Mouse (Mus musculus) left cerebral cortex, adult 8-10 months (tissue): Measurements from ENCODE around the gene Cfap99. TPM values are rescaled to one million over a fixed set of nuclear protein-coding genes. Genes with fewer than 3 reads are reported as not detected.

Experiments
- DNase-seq, 2 experiments: peaks; one replicate each; pipeline ENCODE4 v3.0.0; 2022; ENCODE audit warnings: low spot score in 2 of 2
- total RNA-seq, 4 experiments: library from RNA; stranded (reverse); gene quantifications; 2 replicates each; pipeline ENCODE4 v1.2.4; 2022

Gene Cfap99
- total RNA-seq, 4 experiments from 2014 or later = 1.1 to 1.9 (median 1.6) TPM

DNA sequence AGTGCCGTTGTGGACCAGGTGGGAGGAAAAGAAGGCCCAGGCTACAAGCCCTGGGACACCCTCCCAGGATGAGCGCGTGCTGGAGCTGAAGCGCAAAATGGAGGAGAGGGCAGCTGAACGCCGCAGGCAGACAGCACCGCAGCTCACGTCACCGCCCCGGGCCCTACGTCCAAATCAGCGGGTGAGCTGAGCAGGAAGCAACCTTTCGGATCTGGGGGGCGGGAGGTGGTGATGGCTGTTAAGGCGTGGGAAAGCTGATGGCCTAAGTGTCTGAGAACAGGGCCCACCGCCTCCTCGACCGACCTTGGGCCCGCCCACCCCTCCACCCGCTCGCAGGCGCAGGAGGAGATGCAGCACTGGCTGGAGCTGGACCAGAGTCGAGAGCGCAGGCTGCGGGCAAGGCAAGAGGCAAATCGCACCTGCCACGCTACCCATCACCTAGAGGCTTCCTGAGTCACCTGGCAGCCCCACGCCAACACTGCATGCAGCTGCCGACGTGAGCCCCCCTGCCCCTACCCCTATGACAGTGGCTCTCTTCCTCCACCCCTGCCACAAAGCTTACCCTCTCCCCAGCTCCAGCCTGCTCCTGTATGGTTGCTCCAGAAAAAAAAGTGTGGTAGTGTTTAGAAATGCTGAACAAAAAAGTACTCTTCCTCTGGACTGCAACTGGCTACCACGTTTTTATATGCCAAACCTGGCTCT is 38.6 kb downstream of the Cfap99 start:
- peak in 1 of 2 experiments; percentile 14 for DNase-seq

DNA sequence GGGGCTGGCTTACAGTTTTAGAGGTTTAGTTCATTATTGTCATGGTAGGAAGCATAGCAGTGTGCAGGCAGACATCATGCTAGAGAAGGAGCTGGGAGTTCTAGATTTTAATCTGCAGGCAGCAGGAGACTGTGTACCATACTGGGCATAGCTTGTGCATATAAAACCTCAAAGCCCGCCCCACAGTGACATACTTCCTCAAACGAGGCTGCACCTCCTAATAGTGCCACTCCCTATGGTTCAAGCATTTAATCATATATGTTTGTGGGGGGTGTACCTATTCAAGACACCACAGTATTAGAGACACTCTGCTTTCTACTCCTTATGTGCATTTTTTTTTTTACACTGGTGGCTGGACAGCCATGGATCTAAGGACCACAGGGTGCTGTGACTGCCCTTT is 41.7 kb downstream of the Cfap99 start:
- no peak for DNase-seq

DNA sequence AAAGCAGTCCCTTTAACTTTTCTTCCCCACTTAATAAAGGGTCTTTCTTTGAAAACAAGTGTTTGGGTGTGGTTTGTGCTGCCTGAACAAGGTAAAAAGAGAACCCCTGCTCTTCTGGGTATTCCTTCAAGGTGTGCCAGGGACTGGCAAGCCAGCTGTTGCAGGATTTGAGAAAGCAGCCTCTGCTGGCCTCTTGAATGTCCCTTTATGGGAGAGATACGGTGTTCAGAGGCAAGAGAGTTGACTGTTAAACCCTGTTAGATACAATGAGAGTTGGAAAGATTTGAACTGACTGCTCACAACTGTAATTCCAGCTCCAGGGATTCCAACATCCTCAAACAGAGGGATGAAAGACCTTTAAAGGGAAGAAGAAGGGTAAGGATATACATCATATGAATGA is 45.7 kb downstream of the Cfap99 start:
- DNase-seq = no peak

DNA sequence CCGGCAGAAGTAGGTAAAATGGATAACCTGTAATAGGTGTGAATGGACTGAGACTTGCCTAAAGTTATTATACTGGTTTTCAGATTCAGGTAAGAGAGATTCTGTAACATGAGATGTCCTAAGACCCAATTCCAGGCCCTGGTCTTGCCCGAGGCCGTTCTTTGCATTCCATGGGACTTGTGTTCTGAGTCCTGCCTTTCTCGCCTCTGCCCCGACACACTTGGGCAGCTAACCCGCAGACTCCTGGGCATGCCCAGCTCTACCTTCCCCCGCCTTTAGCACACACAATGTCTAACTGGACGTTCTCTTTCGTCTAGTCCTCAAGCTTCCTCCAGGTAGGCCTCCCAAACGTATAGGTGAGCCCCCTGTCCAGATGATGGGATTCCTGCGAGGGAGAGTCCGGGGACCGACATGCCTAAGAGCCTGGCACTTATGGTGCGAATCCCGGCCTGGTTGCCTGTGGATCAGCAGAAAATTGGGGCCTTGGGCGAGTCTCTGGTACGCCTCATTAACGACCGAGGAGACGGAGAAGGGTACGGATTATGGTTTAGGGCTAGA is 47.2 kb downstream of the Cfap99 start:
- no peak for DNase-seq

DNA sequence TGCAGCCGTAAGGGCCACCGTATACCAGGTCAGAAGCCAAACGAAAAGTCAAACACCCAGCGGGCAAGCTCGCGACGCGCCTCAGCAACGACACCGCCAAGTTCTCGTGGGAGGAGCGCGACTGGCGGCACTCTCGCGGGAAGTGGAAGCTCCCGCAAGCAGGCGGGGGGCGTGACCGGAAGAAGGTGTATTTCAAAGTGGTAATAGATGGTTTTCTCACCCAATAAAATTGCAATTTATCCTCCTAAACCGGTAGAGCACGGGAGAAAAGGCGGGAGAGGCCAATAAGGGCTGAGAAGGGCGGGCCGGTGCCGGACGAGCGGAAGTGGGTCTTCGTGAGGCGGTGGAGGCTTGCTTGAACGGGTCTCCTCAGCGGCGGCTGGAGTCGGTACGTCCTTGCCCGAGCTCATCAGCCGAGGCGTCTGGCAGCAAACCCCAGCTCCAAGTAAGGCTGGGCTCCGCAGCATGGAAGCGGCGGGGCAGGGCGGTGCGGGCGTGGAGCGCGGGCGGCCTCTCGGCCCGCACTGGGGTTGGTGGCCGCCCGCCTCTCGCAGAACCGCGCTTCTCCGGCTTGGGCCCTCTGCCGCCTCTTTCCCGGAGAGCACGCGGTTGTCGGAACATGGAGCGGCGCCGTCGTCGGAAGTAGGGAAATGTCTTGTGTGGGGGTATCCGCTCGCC is 47.8 kb downstream of the Cfap99 start, which contains the start of gene Rnf4:
TSS of gene Rnf4 (plus strand) at position 193 of the 678 bp plus-strand sequence.
- peak; percentile 90 to 97 for DNase-seq

DNA sequence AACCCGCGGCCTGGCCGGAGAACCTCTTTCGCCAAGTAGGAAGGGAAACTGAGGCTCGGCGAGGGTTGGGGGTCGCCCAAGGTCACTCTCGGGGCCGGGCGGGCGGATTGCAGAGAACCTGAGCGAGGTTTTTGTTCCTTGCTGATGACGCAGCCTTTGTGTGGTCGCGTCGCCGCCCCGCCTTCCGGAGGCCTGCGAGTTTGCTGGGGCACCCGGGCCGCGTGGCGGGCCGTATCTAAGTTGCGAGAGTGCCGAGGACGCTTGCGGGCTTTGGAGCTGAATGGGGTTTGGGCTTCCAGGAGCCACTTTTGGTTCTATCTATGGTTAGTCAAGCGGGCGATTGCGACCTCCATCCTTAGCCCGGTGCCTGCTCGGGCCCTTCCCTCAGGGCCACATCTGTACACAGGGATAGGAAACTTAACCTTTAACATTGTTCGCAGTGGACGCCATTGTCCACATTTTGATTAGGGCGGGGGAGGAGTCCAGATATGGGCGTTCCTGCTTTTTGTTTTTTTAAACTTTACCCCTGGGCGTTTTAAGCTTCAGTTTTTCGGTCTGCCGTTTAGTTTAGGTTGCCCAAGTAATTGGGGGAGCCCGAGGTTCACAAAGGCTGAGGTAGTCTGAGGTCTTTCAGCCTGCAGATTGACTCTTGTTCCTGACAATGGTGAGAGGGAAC is 48.5 kb downstream of the Cfap99 start:
- no peak for DNase-seq

DNA sequence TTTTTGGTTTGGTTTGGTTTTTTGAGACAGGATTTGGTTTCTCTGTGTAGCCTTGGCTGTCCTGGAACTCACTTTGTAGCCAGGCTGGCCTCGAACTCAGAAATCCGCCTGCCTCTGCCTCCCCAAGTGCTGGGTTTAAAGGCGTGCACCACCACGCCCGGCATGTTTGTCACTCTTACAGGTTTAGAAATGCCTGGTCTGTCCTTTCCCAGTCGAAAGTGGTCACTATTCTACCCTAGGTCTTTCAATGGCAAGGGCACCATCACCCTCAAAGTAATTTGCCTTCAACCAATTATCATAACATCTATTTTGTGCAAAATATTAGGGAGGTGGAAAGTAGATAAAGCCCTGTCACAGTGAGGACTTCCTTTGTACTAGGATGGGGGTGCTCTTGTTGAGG is 51.8 kb downstream of the Cfap99 start:
- DNase-seq = no peak

DNA sequence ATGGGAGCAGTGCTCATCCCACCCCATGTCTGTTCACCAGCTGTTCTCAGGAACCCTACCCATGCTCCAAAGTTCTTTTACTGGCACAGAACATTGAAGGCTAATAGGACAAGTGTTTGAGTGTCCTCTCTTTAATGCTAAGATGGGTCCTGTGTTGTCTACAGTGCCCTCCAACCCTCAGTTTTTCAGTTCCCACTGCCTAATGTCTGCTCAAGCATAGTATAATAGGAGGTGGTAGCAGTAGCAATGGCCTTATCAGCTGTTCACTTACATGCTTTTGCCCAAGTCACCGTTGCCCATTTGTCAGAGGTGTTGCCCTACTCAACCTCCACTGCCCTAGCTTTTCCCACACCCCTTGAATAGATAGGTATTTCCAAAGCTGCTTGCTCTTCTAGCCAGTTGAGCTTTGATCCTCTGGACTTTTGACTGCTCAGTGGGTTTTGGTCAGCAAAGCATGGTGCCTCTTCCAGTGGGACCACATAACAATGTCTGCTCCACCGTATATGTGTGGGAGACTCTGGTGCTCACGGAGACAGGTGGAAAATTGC is 63.8 kb downstream of the Cfap99 start:
- DNase-seq = no peak

DNA sequence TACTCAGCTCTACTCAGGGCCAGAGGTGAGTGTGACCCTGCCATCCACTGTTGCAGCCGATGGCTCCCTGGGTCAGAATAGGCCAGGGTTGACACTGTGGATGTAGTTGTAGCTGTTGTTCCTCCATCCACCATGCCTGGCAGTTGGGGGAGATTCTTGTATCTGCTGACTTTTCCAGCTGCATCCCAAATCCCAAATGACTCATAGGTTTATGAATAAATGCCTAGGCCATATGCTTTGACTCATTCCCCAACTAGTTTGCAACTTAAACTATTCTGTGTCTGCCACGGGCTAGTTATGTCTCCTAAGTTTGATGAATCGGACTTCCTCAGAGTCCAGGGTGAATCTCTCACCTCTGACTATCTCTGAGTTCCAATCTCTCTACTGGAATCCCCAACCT is 71.9 kb downstream of the Cfap99 start:
- no peak for DNase-seq

DNA sequence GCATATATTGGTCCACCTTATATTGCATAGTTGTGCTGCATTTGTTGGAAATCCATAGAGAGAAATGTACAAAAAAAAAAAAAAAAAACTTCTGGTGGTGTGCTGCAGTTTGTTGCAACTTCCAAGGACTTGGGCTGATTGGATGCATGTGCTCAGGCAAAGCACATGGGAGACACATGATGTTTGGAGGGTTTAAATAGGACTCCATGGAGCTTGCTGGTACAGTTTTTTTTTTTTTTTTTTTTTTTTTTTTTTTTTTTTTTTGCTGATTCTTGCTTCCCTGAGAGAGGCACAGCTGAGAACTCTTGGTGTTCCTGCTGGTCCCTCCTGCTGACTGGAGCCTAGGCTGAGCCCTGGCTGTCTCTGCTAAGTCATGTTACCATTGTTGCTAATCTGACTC is 74.7 kb downstream of the Cfap99 start:
- DNase-seq = no peak

DNA sequence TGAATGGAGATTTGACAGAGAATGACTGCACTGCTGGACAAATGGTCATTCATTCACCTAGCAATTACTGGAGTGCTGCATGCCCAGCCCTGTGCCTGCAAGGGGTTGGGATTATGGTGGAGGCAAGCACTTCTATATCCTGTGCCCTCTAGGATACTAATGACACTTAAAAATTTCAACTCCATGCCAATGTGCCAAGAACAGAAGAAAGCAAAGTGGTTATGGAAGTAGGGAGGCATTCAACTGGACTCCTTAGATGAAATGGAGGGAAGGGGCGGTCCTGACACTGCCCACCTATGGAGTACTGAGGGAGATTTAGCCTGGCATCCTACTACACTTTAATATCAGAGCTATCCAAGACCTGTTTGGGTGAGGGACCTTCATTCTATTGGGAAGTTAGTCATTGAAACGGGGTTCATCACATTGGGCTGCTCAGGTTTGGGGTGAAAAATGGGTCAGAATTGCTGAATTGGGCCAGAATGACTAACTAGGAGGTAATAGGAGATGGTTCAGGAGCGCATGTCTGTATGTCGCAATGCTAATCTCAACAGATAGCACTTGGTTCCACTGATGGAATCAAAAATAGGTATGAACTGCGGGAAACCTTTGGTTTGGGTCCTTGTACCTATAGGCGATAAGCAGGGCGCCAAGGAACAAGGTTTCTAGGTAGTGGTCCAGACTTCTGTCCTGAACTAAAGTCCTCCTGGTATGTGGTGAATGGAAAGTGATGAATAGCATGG is 80.3 kb downstream of the Cfap99 start:
- no peak for DNase-seq

DNA sequence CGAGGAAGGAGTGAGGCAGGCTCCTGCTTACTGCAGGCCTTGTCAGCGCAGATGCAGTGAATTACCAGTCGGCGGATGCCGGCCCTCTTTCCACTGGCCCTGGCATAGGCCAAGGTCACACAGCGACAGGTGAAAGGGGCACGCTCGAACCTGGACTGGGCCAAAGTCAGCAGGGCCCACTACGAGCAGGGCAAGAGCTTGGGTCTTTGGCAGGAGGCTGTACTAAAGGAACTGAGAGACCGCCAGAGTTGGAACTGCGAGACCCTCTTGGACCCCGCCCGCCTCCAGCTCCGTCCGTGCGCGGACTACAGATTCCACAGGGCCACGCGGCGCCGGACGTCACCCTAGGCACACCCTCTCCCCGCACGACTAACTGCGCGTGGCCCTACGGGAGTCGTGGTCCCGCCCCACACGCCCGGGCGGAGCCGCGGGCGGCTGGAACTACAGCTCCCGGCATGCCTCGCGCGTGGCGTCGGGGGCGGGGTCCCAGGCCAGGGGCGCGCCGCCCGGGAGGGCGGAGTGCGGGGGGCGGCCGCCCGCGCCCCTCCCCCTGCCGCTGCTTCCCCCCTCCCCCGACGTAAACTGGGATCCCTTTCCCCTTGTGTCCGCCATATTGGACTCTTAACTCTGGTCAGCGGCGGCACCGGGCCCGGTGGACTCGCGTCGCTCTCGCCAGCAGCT is 81.1 kb downstream of the Cfap99 start, which contains the start of gene Fam193a:
TSS of gene Fam193a (plus strand) at position 593 of the 681 bp plus-strand sequence.
- peak; percentile 87 to 98 for DNase-seq

DNA sequence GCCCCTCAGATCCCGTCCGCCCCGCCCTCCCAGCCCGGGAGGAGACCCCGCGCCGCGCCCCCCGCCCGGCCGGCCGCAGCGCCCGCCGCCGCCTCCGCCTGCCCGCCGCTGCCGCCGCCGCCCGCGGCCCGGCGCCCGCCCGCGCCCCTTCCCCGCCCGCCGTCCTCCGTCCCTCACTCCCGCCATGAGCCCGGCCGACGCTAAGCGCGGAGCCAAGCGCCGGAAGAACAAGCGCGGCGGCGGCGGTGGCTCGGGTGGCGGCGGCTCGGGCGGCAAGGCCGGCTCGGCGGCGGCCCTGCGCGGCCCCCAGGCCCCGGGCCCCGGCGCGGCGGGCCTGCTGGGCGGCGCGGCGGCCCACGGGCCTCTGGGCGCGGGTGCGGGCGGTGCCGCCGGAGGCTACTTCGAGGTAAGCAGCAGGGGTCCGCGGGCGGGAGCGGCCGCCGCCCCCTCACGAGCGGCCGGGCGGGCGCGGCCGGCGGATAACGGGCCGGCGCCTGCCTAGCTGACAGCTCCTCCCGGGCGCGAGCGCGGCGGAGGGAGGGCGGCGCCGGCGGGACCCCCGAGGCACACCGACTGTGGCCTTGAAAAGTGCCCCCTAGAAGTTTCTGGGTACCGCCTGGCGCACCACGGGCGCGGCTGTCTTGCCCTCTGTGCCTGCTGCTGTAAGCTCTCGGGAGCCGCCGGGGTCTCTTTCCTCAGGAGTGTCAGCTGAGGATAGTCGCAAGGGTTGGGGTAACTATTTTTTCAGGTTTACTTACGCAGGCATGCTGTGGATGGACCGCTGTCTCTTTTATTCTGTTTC is 81.8 kb downstream of the Cfap99 start:
- DNase-seq = peak; percentile 27 to 32

DNA sequence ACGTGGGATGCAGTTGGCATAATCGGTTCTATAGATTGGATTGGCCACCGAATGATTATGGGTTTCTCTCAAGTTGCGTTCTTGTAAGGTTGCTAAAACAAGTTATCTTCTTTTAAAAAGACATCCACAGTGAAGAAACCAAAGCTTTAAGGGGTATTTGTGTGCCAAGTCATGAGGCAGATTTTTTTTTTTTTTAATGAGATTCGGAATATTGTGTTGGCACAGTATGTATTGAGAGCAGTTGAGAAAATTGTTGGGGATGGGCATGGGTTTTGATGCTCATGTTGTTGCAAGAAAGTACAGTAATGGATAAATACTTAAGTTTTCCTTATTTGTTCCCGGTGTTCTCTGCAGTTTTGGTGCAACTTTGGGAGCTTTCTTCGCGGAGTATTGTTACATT is 82.4 kb downstream of the Cfap99 start:
- no peak for DNase-seq

DNA sequence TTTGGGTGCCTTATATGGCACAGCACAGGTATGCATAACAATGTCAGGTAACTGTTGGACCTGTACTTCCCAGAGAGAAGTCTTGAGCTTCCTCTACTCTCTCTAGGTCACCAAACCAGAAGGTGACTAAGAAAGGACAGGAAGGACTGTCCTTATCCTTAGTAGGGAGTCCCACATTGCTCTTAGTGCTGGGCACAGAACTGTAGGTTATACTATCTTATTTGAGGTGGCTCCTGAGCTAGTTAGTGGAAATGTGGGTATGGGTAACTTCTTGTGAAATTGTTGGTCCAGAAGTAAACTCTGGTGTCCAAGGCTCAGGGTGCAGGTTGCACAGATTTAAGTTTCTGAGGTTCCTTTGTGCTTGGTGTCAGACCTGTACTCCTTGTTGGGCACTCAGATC is 83.7 kb downstream of the Cfap99 start:
- no peak for DNase-seq

DNA sequence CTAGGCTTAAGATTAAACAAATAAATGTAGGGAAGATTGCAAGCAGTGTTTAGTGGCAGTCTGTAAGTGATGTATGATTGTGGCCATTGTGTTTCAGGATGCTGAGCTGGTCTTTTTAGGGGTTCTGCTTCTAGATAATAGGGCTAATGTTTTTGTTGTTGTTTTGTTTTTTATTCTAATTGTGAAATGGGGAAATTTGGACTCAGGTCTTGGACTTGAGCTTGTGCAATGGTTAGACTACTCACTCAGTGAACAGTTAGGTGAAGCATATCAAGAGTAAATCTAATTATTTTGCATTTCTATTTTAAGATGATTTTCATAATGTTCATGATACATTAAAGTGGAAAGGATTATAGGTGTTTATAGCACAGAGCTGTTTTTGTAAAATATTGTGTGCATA is 84.1 kb downstream of the Cfap99 start:
- no peak for DNase-seq
